In the genomic region with DNA sequence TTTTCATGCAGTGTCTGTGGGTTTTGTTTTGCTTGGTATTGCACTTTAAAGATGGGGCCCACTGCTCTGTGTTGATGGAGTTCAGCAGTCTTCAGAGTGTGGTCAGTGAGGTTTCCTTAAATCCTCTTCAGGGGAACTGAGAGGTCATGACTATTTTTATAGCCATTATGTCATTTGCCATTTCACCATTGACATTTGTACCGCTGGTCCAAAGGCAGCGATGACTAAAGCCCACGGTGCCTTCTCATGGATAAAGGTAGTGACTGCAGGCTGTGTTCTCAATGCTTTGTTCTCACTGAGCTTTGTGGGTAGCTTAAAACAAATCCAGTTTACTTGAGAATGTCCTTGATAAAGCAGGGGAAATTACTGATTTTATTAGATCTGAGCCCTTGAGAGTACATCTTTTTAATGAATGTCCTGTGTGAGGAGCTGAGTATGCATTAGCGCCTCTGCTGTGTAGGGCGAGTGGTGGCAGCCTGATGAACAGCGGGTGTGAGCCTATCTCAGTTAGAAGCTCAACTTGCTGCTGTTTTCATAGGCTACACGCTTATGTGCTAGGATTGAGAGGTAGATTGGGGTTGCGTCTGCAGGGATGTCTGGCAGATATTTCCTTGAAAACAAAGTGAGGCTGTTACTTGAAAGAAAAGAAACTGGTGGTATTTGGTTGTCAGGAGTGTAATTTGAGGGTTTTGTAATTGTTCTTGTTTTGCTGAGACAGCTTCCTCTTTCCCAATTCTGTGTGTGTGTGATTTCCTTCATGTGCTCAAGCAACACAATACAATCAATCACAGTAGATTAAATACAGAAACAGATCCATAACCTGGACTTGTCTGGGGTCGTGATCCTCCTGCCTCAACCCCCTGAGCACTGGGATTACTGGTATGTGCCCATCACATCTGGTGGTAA, we compare ENCODE assay signal across 8 mouse cellular contexts. TPM values are rescaled to one million over a fixed set of nuclear protein-coding genes. Genes with fewer than 3 reads are reported as not detected.
DNase-seq lines count a peak whose midpoint lies in the region; ATAC-seq and TF ChIP-seq lines count a peak whose summit lies in the region.

No protein-coding gene starts in this region.

- H3K27ac ChIP-seq in forebrain, embryonic 13.5 days, result 0 out of 2 replicates have a peak overlapping the region, but pooled peaks have one; percentile 8
- no peak overlapping the region for H3K27ac ChIP-seq in forebrain, postnatal 0 days (ENCODE audit: low read depth, low read length)
- H3K27ac ChIP-seq in midbrain, embryonic 13.5 days, result peak overlapping the region; percentile 53; the same call in 1 of the 2 replicates
- H3K27ac ChIP-seq in midbrain, embryonic 11.5 days (ENCODE audit: low read depth, low read length), result no peak overlapping the region

- no peak for ATAC-seq in forebrain, embryonic 13.5 days
- no peak for ATAC-seq in forebrain, postnatal 0 days
- no peak for ATAC-seq in midbrain, embryonic 13.5 days
- ATAC-seq in midbrain, embryonic 11.5 days (ENCODE audit: low FRiP score), result no peak
- peak; percentile 42 to 53; a peak in 3 of 4 replicates for ATAC-seq in hematopoietic stem cell, adult 5-6 weeks (replicated peaks in 1 of 2; ENCODE audit: insufficient read depth in 1 of 2, low FRiP score in 2 of 2, low TSS enrichment in 1 of 2, low read depth in 1 of 2, poor library complexity in 2 of 2, severe bottlenecking in 2 of 2)

- H3K4me1 ChIP-seq in forebrain, embryonic 13.5 days, result peaks cover 9% of the 10 kb centered on the region
- no peaks in the 10 kb centered on the region for H3K4me1 ChIP-seq in forebrain, postnatal 0 days (ENCODE audit: insufficient read depth)
- peaks cover 18% of the 10 kb centered on the region for H3K4me1 ChIP-seq in midbrain, embryonic 13.5 days (replicated peaks)
- H3K4me1 ChIP-seq in midbrain, embryonic 11.5 days (ENCODE audit: control insufficient read depth, insufficient read depth, low read length), result no peaks in the 10 kb centered on the region

- DNase-seq in forebrain, postnatal 0 days, result no peak
- DNase-seq in midbrain, embryonic 11.5 days (ENCODE audit: low spot score, missing footprints), result no peak
- DNase-seq in spleen, adult 12 weeks (ENCODE audit: low spot score), result no peak
- DNase-seq in spleen, postnatal 36 days (ENCODE audit: low spot score in 2 of 2), result no peak
- DNase-seq in yolk sac, embryonic 10.5 days (ENCODE audit: low spot score), result no peak

- H3K9me3 ChIP-seq in forebrain, embryonic 13.5 days (replicated peaks), result no peaks in the 10 kb centered on the region; the same call in 1 of the 2 replicates
- no peaks in the 10 kb centered on the region for H3K9me3 ChIP-seq in forebrain, postnatal 0 days (ENCODE audit: low read length)
- no peaks in the 10 kb centered on the region for H3K9me3 ChIP-seq in midbrain, embryonic 13.5 days
- H3K9me3 ChIP-seq in midbrain, embryonic 11.5 days (ENCODE audit: control insufficient read depth, low read length), result no peaks in the 10 kb centered on the region

- H3K9ac ChIP-seq in forebrain, embryonic 13.5 days, result no peak overlapping the region
- H3K9ac ChIP-seq in forebrain, postnatal 0 days, result no peak overlapping the region
- 0 out of 2 replicates have a peak overlapping the region, but pooled peaks have one; percentile 19 for H3K9ac ChIP-seq in midbrain, embryonic 13.5 days (replicated peaks)
- H3K9ac ChIP-seq in midbrain, embryonic 11.5 days (ENCODE audit: low read length), result no peak overlapping the region

- no peak for TF ChIP-seq CTCF in forebrain, postnatal 0 days (IDR thresholded peaks at IDR 0.05; ENCODE audit: low read depth)

- H3K4me3 ChIP-seq in forebrain, embryonic 13.5 days, result no peak overlapping the region
- H3K4me3 ChIP-seq in forebrain, postnatal 0 days (ENCODE audit: low read depth, low read length), result no peak overlapping the region
- no peak overlapping the region for H3K4me3 ChIP-seq in midbrain, embryonic 13.5 days (replicated peaks)
- no peak overlapping the region for H3K4me3 ChIP-seq in midbrain, embryonic 11.5 days (ENCODE audit: low read depth, low read length)

- H3K4me2 ChIP-seq in forebrain, embryonic 13.5 days, result no peak overlapping the region
- no peak overlapping the region for H3K4me2 ChIP-seq in forebrain, postnatal 0 days (ENCODE audit: low read depth)
- no peak overlapping the region for H3K4me2 ChIP-seq in midbrain, embryonic 13.5 days (replicated peaks)
- no peak overlapping the region for H3K4me2 ChIP-seq in midbrain, embryonic 11.5 days

- H3K36me3 ChIP-seq in forebrain, embryonic 13.5 days (ENCODE audit: poor library complexity, severe bottlenecking), result peaks cover 44% of the 10 kb centered on the region
- H3K36me3 ChIP-seq in forebrain, postnatal 0 days (ENCODE audit: insufficient read depth), result peaks cover 12% of the 10 kb centered on the region
- peaks cover 41% of the 10 kb centered on the region for H3K36me3 ChIP-seq in midbrain, embryonic 13.5 days
- peaks cover 17% of the 10 kb centered on the region for H3K36me3 ChIP-seq in midbrain, embryonic 11.5 days (ENCODE audit: control insufficient read depth, insufficient read depth, low read length)

- no peaks in the 10 kb centered on the region for H3K27me3 ChIP-seq in forebrain, embryonic 13.5 days
- H3K27me3 ChIP-seq in forebrain, postnatal 0 days (ENCODE audit: insufficient read depth, low read length), result no peaks in the 10 kb centered on the region
- H3K27me3 ChIP-seq in midbrain, embryonic 13.5 days, result no peaks in the 10 kb centered on the region
- no peaks in the 10 kb centered on the region for H3K27me3 ChIP-seq in midbrain, embryonic 11.5 days (ENCODE audit: control insufficient read depth, insufficient read depth, low read length)

- WGBS in forebrain, embryonic 13.5 days, result 77% methylated on average over 9 of the region's 9 CpGs
- 59% methylated on average over 9 of the region's 9 CpGs for WGBS in forebrain, postnatal 0 days
- WGBS in midbrain, embryonic 13.5 days, result 71% methylated on average over 9 of the region's 9 CpGs
- WGBS in midbrain, embryonic 11.5 days, result 76% methylated on average over 9 of the region's 9 CpGs

RNA-seq across cellular contexts. Expression of gene Myh10, which starts 15.4 kb away (rescaled TPM):
- 108 and 122 TPM in 2 replicates for polyA plus RNA-seq in forebrain, embryonic 13.5 days (2015; fragmentation: Nextera tagmentation; extraction: Ambion mirVana)
- 141 and 183 TPM in 2 replicates for total RNA-seq in forebrain, postnatal 0 days (2014; rRNA removed)
- polyA plus RNA-seq in forebrain, postnatal 0 days (2015; fragmentation: Nextera tagmentation; extraction: Ambion mirVana), result 50.4 and 68.0 TPM in 2 replicates
- polyA plus RNA-seq in midbrain, embryonic 13.5 days (2015; fragmentation: Nextera tagmentation; extraction: Ambion mirVana), result 109 TPM in 2 replicates
- 139 and 141 TPM in 2 replicates for polyA plus RNA-seq in midbrain, embryonic 11.5 days (2014; fragmentation: Nextera tagmentation; extraction: Ambion mirVana)
- 7.9 and 8.8 TPM in 2 replicates for total RNA-seq in hematopoietic stem cell, adult 5-6 weeks (2017)

Comparison
In these comparisons a context has a peak if more than half of its experiments do, and no peak if none do; other contexts are left out.
1. H3K27ac ChIP-seq: peak in forebrain, embryonic 13.5 days (single experiment) and midbrain, embryonic 13.5 days (single experiment); none in forebrain, postnatal 0 days (single experiment) and midbrain, embryonic 11.5 days (single experiment).
2. ATAC-seq: peak in hematopoietic stem cell, adult 5-6 weeks (2 of 2); none in forebrain, embryonic 13.5 days (single experiment), forebrain, postnatal 0 days (single experiment), midbrain, embryonic 13.5 days (single experiment) and midbrain, embryonic 11.5 days (single experiment).